Mouse (Mus musculus) neural tube, embryonic 15.5 days (tissue): ENCODE data around the gene Cdipt. TPM values are rescaled to one million over a fixed set of nuclear protein-coding genes. Genes with fewer than 3 reads are reported as not detected.

Experiments used
- ATAC-seq: fragments of 200-750 bp; cut with Nextera tagmentation; 2 replicates; pipeline ENCODE4 v1.8.0; 2017; ENCODE audit warnings: mild to moderate bottlenecking, moderate TSS enrichment, moderate library complexity; ENCODE audit not compliant: low FRiP score
- H3K27ac ChIP-seq: fragments of 300-500 bp; sonication (generic); replicated peaks from 2 replicates; pipeline ENCODE4 v1.5.1; 2015; ENCODE audit warnings: mild to moderate bottlenecking, inconsistent platforms
- H3K27me3 ChIP-seq: fragments of 300-500 bp; sonication (generic); replicated peaks from 2 replicates; pipeline ENCODE4 v1.6.1; 2015; ENCODE audit warnings: inconsistent platforms
- H3K36me3 ChIP-seq: fragments of 300-500 bp; sonication (generic); 2 replicates; pipeline ENCODE4 v1.6.1; 2015; ENCODE audit warnings: inconsistent platforms
- H3K4me1 ChIP-seq: fragments of 300-500 bp; sonication (generic); 2 replicates; pipeline ENCODE4 v1.6.1; 2015; ENCODE audit warnings: inconsistent platforms
- H3K4me2 ChIP-seq: fragments of 300-500 bp; sonication (generic); 2 replicates; pipeline ENCODE4 v1.6.1; 2015; ENCODE audit warnings: inconsistent platforms, mild to moderate bottlenecking, moderate library complexity
- H3K4me3 ChIP-seq: fragments of 300-500 bp; sonication (generic); replicated peaks from 2 replicates; pipeline ENCODE4 v1.5.1; 2015; ENCODE audit warnings: mild to moderate bottlenecking, inconsistent platforms
- H3K9ac ChIP-seq: fragments of 300-500 bp; sonication (generic); replicated peaks from 2 replicates; pipeline ENCODE4 v1.6.1; 2015; ENCODE audit warnings: mild to moderate bottlenecking, inconsistent platforms
- H3K9me3 ChIP-seq: fragments of 300-500 bp; sonication (generic); replicated peaks from 2 replicates; pipeline ENCODE4 v1.6.1; 2016; ENCODE audit warnings: inconsistent platforms
- WGBS: fragments of 180-500 bp; shearing (Covaris S2); methylation state at CpG from one replicate; pipeline ENCODE4 v1.1.7; 2015; ENCODE audit warnings: mixed read lengths; 5-methylcytosine and 5-hydroxymethylcytosine counted together
- polyA plus RNA-seq: library from polyadenylated mRNA; unstranded; fragments of >200 nt; fragmentation: Nextera tagmentation; extraction: Ambion mirVana; gene quantifications from 2 replicates; pipeline ENCODE4 v1.2.1, GENCODE M21; 2015

Gene Cdipt
- polyA plus RNA-seq, result 139 and 145 TPM in 2 replicates

DNA sequence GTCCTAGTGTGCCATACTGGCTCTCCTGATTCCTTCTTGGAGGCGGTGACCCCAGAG lies at the start of gene Cdipt:
Cdipt (plus strand) TSS at position 22 of the 57 bp plus-strand sequence.
- WGBS, result 8% methylated on average over 1 of the region's 1 CpGs
- no peak for ATAC-seq
- peak within 1 kb of the TSS; percentile 95 for H3K4me3 ChIP-seq
- no peaks in the 10 kb centered on the region for H3K27me3 ChIP-seq
- peak within 1 kb of the TSS; percentile 71 for H3K4me2 ChIP-seq
- peaks cover 29% of the 10 kb centered on the region for H3K4me1 ChIP-seq
- H3K36me3 ChIP-seq, result peaks cover 42% of the 10 kb centered on the region
- peak within 1 kb of the TSS; percentile 99 for H3K9ac ChIP-seq
- peak within 1 kb of the TSS; percentile 99 for H3K27ac ChIP-seq
- no peaks in the 10 kb centered on the region for H3K9me3 ChIP-seq

DNA sequence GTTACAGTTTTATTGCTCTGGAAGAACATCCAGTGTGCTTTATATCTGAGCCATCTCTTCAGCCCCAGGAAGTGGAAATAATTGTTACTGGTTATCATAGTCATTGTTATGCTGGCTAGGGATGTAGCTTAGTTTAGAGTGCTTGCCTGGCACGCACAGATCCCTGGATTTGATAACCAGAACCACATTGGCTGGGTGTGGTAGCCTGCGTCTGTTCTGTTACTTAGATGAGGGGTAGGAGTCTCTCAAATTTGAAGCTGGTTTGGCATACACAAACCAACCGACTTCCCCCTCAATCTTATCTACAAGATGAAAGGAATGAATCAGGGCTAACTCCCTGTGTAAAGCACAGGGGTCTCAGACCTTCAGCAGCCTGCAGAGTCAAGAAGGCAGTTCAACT lies 49.4 kb upstream of the Cdipt start:
- Histone ChIP-seq H3K27ac (no peak overlapping the region), H3K36me3 (peaks cover under 1% of the 10 kb centered on the region; the same call in 1 of the 2 replicates), H3K4me3 (no peak overlapping the region), H3K9me3 (no peaks in the 10 kb centered on the region), H3K4me1 (peaks cover 20% of the 10 kb centered on the region), H3K4me2 (no peak overlapping the region), H3K27me3 (no peaks in the 10 kb centered on the region), H3K9ac (no peak overlapping the region)
- WGBS, result 65% methylated on average over 3 of the region's 3 CpGs
- ATAC-seq, result no peak

DNA sequence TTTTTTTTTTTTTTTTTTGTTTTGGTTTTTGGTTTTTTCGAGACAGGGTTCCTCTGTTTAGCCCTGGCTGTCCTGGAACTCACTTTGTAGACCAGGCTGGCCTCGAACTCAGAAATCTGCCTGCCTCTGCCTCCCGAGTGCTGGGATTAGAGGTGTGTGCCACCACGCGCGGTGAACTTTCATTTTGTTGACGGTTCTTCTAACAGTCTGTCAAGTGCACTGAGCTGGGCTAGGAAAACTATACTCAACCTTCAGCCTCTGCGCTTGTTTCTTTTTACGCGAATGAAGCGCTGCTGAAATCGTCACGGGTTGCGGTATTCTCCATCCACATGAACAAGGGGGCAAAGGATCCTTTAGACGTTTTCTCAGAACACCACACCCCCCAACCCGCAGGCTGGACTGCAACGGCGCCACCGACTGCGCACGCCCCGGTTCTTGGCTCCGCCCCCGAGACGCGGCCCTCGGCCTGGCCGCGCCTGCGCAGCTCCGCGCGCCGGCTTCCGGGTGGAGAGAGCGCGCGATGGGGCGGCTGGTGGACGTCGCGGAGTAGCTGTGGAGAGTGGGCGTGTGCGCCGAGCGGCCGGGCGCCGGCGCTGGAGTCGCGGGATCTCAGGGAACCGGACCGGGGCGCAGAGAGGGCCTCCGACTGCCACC lies 47.2 kb upstream of the Cdipt start, which contains the start of gene Kctd13:
Kctd13 (plus strand) TSS at position 496 of the 654 bp plus-strand sequence.
- Histone ChIP-seq H3K4me3 (peak within 1 kb of the TSS; percentile 98), H3K9ac (peak within 1 kb of the TSS; percentile 80), H3K9me3 (no peaks in the 10 kb centered on the region), H3K4me1 (peaks cover 15% of the 10 kb centered on the region), H3K27me3 (no peaks in the 10 kb centered on the region), H3K27ac (peak within 1 kb of the TSS; percentile 87), H3K36me3 (peaks cover 8% of the 10 kb centered on the region), H3K4me2 (peak within 1 kb of the TSS; percentile 89)
- WGBS, result 5% methylated on average over 54 of the region's 56 CpGs
- peak; percentile 96 for ATAC-seq

DNA sequence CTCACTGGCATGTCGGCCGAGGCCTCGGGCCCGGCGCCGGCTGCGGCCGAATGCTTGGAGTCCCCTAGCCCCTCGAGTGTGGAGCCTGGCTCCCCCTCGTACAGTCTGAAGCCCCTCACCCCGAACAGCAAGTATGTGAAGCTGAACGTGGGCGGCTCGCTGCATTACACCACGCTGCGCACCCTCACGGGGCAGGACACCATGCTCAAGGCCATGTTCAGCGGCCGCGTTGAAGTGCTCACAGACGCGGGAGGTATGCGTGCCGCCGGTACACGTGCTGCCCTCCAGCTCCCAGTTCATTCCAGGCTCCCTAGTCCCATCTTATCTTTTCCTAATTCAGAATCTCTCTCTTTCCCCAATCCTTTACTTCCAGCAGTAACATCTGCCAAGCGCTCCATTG lies 46.7 kb upstream of the Cdipt start:
- peaks cover 15% of the 10 kb centered on the region for H3K4me1 ChIP-seq
- peak overlapping the region; percentile 87 for H3K27ac ChIP-seq
- peak; percentile 75 for ATAC-seq
- H3K4me3 ChIP-seq, result peak overlapping the region; percentile 98
- no peaks in the 10 kb centered on the region for H3K9me3 ChIP-seq
- under 1% methylated on average over 27 of the region's 27 CpGs for WGBS
- peak overlapping the region; percentile 89 for H3K4me2 ChIP-seq
- H3K9ac ChIP-seq, result peak overlapping the region; percentile 80
- peaks cover 8% of the 10 kb centered on the region for H3K36me3 ChIP-seq
- H3K27me3 ChIP-seq, result no peaks in the 10 kb centered on the region

DNA sequence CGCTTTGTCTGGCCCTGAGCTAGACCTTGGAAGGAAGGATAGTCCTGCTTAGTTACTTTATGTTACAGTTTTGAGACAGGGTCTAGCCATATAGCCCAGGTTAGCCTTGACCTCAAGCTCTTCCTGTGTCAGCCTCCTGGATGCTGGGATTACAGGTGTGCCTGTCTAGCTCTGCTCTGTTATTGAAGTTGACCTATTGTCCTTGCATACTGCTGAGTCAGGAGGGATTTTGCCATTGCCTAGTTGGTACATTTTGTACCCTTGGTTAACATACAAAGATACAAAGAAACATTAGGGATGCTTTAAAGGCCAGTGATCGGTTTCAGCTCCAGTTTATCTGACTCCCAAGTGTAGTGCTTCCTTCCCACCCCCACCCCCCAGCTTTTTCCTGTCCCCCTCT lies 43.1 kb upstream of the Cdipt start:
- Histone ChIP-seq H3K36me3 (peaks cover 20% of the 10 kb centered on the region), H3K4me3 (no peak overlapping the region), H3K9ac (no peak overlapping the region), H3K4me1 (peaks cover 15% of the 10 kb centered on the region), H3K27ac (no peak overlapping the region), H3K9me3 (no peaks in the 10 kb centered on the region), H3K27me3 (no peaks in the 10 kb centered on the region), H3K4me2 (no peak overlapping the region)
- ATAC-seq, result no peak
- WGBS, result 98% methylated on average over 2 of the region's 2 CpGs

DNA sequence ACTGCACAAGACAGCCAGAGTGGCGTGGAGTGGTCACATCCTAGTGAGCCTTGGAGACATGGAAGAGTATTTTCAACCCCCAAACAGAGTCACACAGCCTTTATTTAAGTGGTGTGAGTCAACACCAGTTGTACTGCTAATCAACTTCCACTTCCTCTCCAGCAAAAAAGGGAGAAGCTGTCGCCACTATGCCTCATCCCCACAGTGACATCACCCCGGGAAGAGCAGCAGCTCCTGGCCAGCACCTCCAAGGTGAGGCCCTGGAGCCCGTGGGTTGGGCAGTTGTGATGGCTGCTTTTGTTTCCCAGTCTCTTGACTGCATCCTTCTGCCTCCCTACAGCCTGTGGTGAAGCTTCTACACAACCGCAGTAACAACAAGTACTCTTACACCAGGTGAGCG lies 34.5 kb upstream of the Cdipt start:
- H3K27ac ChIP-seq, result no peak overlapping the region
- H3K9ac ChIP-seq, result no peak overlapping the region
- WGBS, result 39% methylated on average over 6 of the region's 6 CpGs
- 0 out of 2 replicates have a peak, but pooled peaks cover 4% of the 10 kb centered on the region for H3K4me1 ChIP-seq
- no peaks in the 10 kb centered on the region for H3K9me3 ChIP-seq
- H3K4me3 ChIP-seq, result no peak overlapping the region
- H3K36me3 ChIP-seq, result peaks cover 51% of the 10 kb centered on the region
- no peak for ATAC-seq
- H3K4me2 ChIP-seq, result no peak overlapping the region
- H3K27me3 ChIP-seq, result no peaks in the 10 kb centered on the region

DNA sequence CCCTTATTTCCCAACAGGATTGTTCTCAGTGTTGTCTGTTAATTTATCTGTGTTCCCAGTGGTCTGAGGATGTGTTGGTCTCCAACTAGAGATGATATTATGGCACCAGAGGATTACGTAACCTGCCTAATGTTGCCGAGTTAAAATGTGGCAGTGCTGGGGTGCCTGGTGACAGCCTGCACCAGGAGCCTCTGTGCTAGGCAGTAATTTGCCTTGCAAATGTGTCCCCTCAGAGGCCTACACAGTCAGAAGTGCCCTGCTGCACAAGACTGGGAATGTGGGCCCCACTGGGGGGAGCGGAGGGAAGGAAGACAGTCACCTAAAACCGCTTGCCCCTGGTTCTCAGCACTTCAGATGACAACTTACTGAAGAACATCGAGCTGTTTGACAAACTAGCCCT lies 33.9 kb upstream of the Cdipt start:
- no peak overlapping the region for H3K9ac ChIP-seq
- H3K4me2 ChIP-seq, result no peak overlapping the region
- no peaks in the 10 kb centered on the region for H3K9me3 ChIP-seq
- ATAC-seq, result no peak
- no peaks in the 10 kb centered on the region for H3K27me3 ChIP-seq
- WGBS, result 48% methylated on average over 5 of the region's 5 CpGs
- peaks cover 10% of the 10 kb centered on the region for H3K4me1 ChIP-seq
- H3K27ac ChIP-seq, result no peak overlapping the region
- H3K4me3 ChIP-seq, result no peak overlapping the region
- peaks cover 52% of the 10 kb centered on the region for H3K36me3 ChIP-seq

DNA sequence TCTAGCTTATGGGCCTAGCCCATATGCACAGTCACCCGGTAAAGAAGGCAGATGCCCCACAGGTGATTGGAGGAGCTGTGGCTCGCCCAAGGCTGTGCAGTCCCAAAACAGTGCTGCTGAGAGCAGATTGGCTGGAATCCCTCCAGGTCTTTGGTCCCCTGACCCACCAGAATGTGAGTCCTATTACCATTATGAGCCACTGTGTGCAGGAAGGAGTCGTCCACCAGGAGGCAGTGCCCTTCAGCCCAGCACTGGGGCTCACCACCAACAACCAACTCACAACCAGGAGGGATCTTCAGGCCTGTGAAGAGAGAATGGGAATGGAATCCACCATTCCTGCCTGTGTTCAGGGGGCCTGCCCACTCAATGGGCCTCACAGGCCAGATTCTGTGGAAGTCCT lies 29.2 kb upstream of the Cdipt start:
- Histone ChIP-seq H3K27ac (no peak overlapping the region), H3K4me2 (no peak overlapping the region), H3K9ac (no peak overlapping the region), H3K4me3 (no peak overlapping the region), H3K4me1 (peaks cover 44% of the 10 kb centered on the region), H3K9me3 (no peaks in the 10 kb centered on the region), H3K27me3 (no peaks in the 10 kb centered on the region), H3K36me3 (peaks cover 37% of the 10 kb centered on the region)
- ATAC-seq, result no peak
- WGBS, result 39% methylated on average over 3 of the region's 3 CpGs

DNA sequence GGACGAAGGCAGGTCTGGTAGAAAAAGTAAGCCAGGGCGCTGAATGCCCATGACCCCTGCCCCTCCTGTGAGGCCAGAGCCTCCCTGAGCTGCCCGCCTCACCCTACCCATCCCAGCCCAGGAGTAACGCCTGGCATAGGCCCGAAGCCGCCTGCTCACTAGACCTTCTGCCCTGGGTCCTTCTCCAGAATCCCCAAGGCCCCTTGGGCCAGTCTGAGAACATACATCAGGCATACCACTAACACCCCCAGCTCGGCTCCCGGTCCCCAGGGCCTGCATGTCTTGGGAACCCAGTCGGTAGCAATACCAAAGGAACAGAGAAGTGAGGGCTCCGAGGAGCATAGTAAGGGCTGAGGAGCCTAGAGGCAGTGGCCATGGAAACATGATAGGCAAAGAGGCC lies 27.1 kb upstream of the Cdipt start:
- peak overlapping the region; percentile 73 for H3K9ac ChIP-seq
- 75% methylated on average over 10 of the region's 10 CpGs for WGBS

DNA sequence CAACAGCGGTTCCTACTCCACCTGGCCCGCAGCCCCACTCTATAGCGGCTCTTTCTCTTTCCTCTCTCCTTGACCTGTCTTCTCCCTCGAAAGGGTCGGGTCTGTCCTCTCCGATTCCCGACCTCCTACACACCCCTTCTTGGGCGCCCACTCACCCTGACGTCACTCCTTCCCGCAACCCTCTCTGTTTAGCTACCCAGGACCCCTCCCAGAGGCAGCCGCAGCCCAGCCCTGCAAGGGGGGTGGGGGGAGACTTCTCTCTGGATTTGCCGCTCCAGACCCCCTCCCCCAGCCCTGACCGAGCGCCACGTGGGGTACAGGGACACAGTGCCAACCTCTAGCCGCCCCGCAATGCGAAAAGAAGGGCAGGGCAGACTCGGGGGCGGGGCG lies 26.3 kb upstream of the Cdipt start, which contains the start of gene Asphd1:
Asphd1 (minus strand) TSS at position 180 of the 390 bp plus-strand sequence.
- no peaks in the 10 kb centered on the region for H3K9me3 ChIP-seq
- H3K4me3 ChIP-seq, result peak within 1 kb of the TSS; percentile 67
- peak within 1 kb of the TSS; percentile 96 for H3K27ac ChIP-seq
- H3K36me3 ChIP-seq, result peaks cover 27% of the 10 kb centered on the region
- H3K27me3 ChIP-seq, result no peaks in the 10 kb centered on the region
- peak within 1 kb of the TSS; percentile 73 for H3K9ac ChIP-seq
- ATAC-seq, result peak; percentile 78
- H3K4me1 ChIP-seq, result peaks cover 69% of the 10 kb centered on the region
- peak within 1 kb of the TSS; percentile 98 for H3K4me2 ChIP-seq
- 0% methylated on average over 20 of the region's 21 CpGs for WGBS

More for the DNA sequence above, 27.1 kb upstream of the Cdipt start:
- H3K36me3 ChIP-seq, result peaks cover 28% of the 10 kb centered on the region
- H3K4me3 ChIP-seq, result peak overlapping the region; percentile 67
- no peaks in the 10 kb centered on the region for H3K27me3 ChIP-seq
- peak overlapping the region; percentile 96 for H3K27ac ChIP-seq
- H3K4me1 ChIP-seq, result peaks cover 62% of the 10 kb centered on the region
- ATAC-seq, result no peak
- H3K4me2 ChIP-seq, result peak overlapping the region; percentile 98
- no peaks in the 10 kb centered on the region for H3K9me3 ChIP-seq

DNA sequence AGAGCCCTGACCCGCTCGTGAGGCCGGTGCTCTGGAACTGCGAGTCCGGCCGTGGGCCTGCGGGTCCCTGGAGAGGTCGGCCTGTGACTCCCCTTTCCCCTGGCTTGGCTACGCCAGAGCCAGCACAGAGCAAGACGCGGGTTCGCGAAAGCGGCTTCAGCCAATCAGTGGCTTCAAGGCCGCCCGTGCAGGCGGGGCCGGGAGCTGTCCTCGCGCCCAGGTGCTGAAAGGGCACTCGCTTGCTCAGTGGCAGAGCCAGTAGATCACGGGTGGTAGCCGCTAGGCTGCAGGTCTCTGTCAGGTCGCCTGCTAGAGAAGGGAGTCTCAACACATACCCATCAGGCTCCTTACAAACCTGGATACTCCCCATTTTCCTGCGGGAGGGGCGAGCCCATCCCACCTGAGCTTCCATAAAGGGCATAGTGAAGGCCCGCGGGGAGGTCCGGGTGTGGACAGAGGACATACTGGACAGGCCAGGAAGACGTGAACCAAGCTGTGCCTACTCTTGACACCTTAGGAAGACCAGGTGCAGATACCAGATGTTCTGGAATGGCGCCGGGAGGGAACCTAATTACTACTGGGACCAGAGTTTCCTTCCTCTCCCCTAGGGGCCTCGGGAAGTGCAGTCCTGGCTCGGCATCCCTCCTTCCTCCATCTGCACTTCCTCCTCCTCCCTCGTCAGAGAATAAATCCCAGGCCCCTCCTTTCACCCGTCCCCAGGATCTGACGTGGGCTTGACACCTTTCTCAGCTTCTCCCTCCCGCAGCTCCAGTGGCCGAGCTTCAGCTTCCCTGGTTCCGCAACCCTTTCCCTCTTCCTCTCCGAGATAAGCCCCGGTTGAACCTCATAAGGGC lies 25.7 kb upstream of the Cdipt start, which contains the start of gene Sez6l2:
Sez6l2 (plus strand) TSS at position 771 of the 854 bp plus-strand sequence.
- Histone ChIP-seq H3K4me2 (peak within 1 kb of the TSS; percentile 98), H3K9me3 (no peaks in the 10 kb centered on the region), H3K27ac (peak within 1 kb of the TSS; percentile 96), H3K4me1 (peaks cover 72% of the 10 kb centered on the region), H3K27me3 (no peaks in the 10 kb centered on the region), H3K9ac (peak within 1 kb of the TSS; percentile 73), H3K36me3 (peaks cover 22% of the 10 kb centered on the region), H3K4me3 (peak within 1 kb of the TSS; percentile 67)
- WGBS, result under 1% methylated on average over 42 of the region's 42 CpGs
- ATAC-seq, result peak; percentile 90
